Mouse (Mus musculus): ENCODE data around the gene Cc2d2b. TPM values are rescaled to one million over a fixed set of nuclear protein-coding genes. Genes with fewer than 3 reads are reported as not detected.

Gene Cc2d2b
- polyA plus RNA-seq, 1 experiment from 2014 or later, result 0.12 TPM

- Histone ChIP-seq H3K27ac (replicated peaks) (peak overlapping the region; percentile 90), H3K4me3 (ENCODE audit: low read depth, low read length) (peak overlapping the region; percentile 88), H3K9me3 (ENCODE audit: control insufficient read depth, low read length) (no peaks in the 10 kb centered on the region), H3K9ac (ENCODE audit: low read length) (peak overlapping the region; percentile 94), H3K36me3 (ENCODE audit: control insufficient read depth, insufficient read depth, low read length) (no peaks in the 10 kb centered on the region), H3K4me2 (replicated peaks; ENCODE audit: low read depth) (peak overlapping the region; percentile 86), H3K27me3 (ENCODE audit: control insufficient read depth, insufficient read depth, low read length) (no peaks in the 10 kb centered on the region), H3K4me1 (replicated peaks; ENCODE audit: control insufficient read depth, insufficient read depth) (no peaks in the 10 kb centered on the region)
- DNase-seq (ENCODE audit: low spot score) (peak; percentile 73), ATAC-seq (ENCODE audit: low FRiP score, low TSS enrichment) (peak; percentile 72)
- TF ChIP-seq CTCF (IDR thresholded peaks at IDR 0.05; ENCODE audit: low read depth), result no peak
- TF ChIP-seq EP300 (optimal IDR thresholded peaks at IDR 0.05), result no peak
- 1% methylated on average over 71 of the region's 76 CpGs for WGBS
Measured at GRCm38 (mm10) chr19:40831416-40832201, 83.1 kb downstream of the Cc2d2b start.

GRCm38 (mm10) chr19:40832361-40832760, 83.8 kb downstream of the Cc2d2b start:
- 17% methylated on average over 5 of the region's 5 CpGs for WGBS
- TF ChIP-seq EP300 (optimal IDR thresholded peaks at IDR 0.05) (no peak), CTCF (IDR thresholded peaks at IDR 0.05; ENCODE audit: low read depth) (no peak)
- peak overlapping the region; percentile 94 for H3K9ac ChIP-seq (ENCODE audit: low read length)

GRCm38 (mm10) chr19:40834436-40834835, 85.9 kb downstream of the Cc2d2b start:
- no peaks in the 10 kb centered on the region for H3K9me3 ChIP-seq (ENCODE audit: control insufficient read depth, low read length)
- H3K4me3 ChIP-seq (ENCODE audit: low read depth, low read length), result no peak overlapping the region
- no peak overlapping the region for H3K9ac ChIP-seq (ENCODE audit: low read length)
- no peak for ATAC-seq (ENCODE audit: low FRiP score, low TSS enrichment)
- H3K27ac ChIP-seq (replicated peaks), result no peak overlapping the region
- peaks cover 9% of the 10 kb centered on the region for H3K36me3 ChIP-seq (ENCODE audit: control insufficient read depth, insufficient read depth, low read length)
- H3K4me1 ChIP-seq (replicated peaks; ENCODE audit: control insufficient read depth, insufficient read depth), result no peaks in the 10 kb centered on the region
- 86% methylated on average over 6 of the region's 6 CpGs for WGBS
- TF ChIP-seq CTCF (IDR thresholded peaks at IDR 0.05; ENCODE audit: low read depth) (no peak), EP300 (optimal IDR thresholded peaks at IDR 0.05) (no peak)
- no peak overlapping the region for H3K4me2 ChIP-seq (replicated peaks; ENCODE audit: low read depth)
- DNase-seq (ENCODE audit: low spot score), result no peak
- no peaks in the 10 kb centered on the region for H3K27me3 ChIP-seq (ENCODE audit: control insufficient read depth, insufficient read depth, low read length)

More at GRCm38 (mm10) chr19:40832361-40832760, 83.8 kb downstream of the Cc2d2b start:
- DNase-seq (ENCODE audit: low spot score) (no peak), ATAC-seq (ENCODE audit: low FRiP score, low TSS enrichment) (no peak)
- no peaks in the 10 kb centered on the region for H3K4me1 ChIP-seq (replicated peaks; ENCODE audit: control insufficient read depth, insufficient read depth)
- H3K9me3 ChIP-seq (ENCODE audit: control insufficient read depth, low read length), result no peaks in the 10 kb centered on the region
- 0 out of 2 replicates have a peak, but pooled peaks cover 1% of the 10 kb centered on the region for H3K36me3 ChIP-seq (ENCODE audit: control insufficient read depth, insufficient read depth, low read length)
- peak overlapping the region; percentile 86 for H3K4me2 ChIP-seq (replicated peaks; ENCODE audit: low read depth)
- H3K27me3 ChIP-seq (ENCODE audit: control insufficient read depth, insufficient read depth, low read length), result no peaks in the 10 kb centered on the region
- H3K27ac ChIP-seq (replicated peaks), result no peak overlapping the region
- peak overlapping the region; percentile 88 for H3K4me3 ChIP-seq (ENCODE audit: low read depth, low read length)

GRCm38 (mm10) chr19:40838205-40838604, 89.7 kb downstream of the Cc2d2b start:
- H3K4me1 ChIP-seq (replicated peaks; ENCODE audit: control insufficient read depth, insufficient read depth), result no peaks in the 10 kb centered on the region
- no peak for ATAC-seq (ENCODE audit: low FRiP score, low TSS enrichment)
- 94% methylated on average over 7 of the region's 7 CpGs for WGBS
- H3K4me2 ChIP-seq (replicated peaks; ENCODE audit: low read depth), result no peak overlapping the region
- peaks cover 9% of the 10 kb centered on the region for H3K36me3 ChIP-seq (ENCODE audit: control insufficient read depth, insufficient read depth, low read length)
- no peak overlapping the region for H3K27ac ChIP-seq (replicated peaks)
- no peak overlapping the region for H3K4me3 ChIP-seq (ENCODE audit: low read depth, low read length)
- no peak overlapping the region for H3K9ac ChIP-seq (ENCODE audit: low read length)
- no peak for DNase-seq (ENCODE audit: low spot score)
- H3K27me3 ChIP-seq (ENCODE audit: control insufficient read depth, insufficient read depth, low read length), result no peaks in the 10 kb centered on the region
- H3K9me3 ChIP-seq (ENCODE audit: control insufficient read depth, low read length), result no peaks in the 10 kb centered on the region
- no peak for TF ChIP-seq CTCF (IDR thresholded peaks at IDR 0.05; ENCODE audit: low read depth)
- TF ChIP-seq EP300 (optimal IDR thresholded peaks at IDR 0.05), result no peak

GRCm38 (mm10) chr19:40840303-40840702, 91.8 kb downstream of the Cc2d2b start:
- ATAC-seq (ENCODE audit: low FRiP score, low TSS enrichment) (no peak), DNase-seq (ENCODE audit: low spot score) (no peak)
- Histone ChIP-seq H3K9me3 (ENCODE audit: control insufficient read depth, low read length) (no peaks in the 10 kb centered on the region), H3K36me3 (ENCODE audit: control insufficient read depth, insufficient read depth, low read length) (peaks cover 14% of the 10 kb centered on the region), H3K4me1 (replicated peaks; ENCODE audit: control insufficient read depth, insufficient read depth) (no peaks in the 10 kb centered on the region), H3K27me3 (ENCODE audit: control insufficient read depth, insufficient read depth, low read length) (no peaks in the 10 kb centered on the region), H3K4me3 (ENCODE audit: low read depth, low read length) (no peak overlapping the region), H3K4me2 (replicated peaks; ENCODE audit: low read depth) (no peak overlapping the region), H3K27ac (replicated peaks) (no peak overlapping the region), H3K9ac (ENCODE audit: low read length) (no peak overlapping the region)
- 61% methylated on average over 6 of the region's 6 CpGs for WGBS
- TF ChIP-seq CTCF (IDR thresholded peaks at IDR 0.05; ENCODE audit: low read depth) (no peak), EP300 (optimal IDR thresholded peaks at IDR 0.05) (no peak)

GRCm38 (mm10) chr19:40841083-40841482, 92.5 kb downstream of the Cc2d2b start:
- WGBS, result 67% methylated on average over 6 of the region's 6 CpGs
- no peak for ATAC-seq (ENCODE audit: low FRiP score, low TSS enrichment)
- no peak overlapping the region for H3K4me2 ChIP-seq (replicated peaks; ENCODE audit: low read depth)
- TF ChIP-seq CTCF (IDR thresholded peaks at IDR 0.05; ENCODE audit: low read depth), result no peak
- TF ChIP-seq EP300 (optimal IDR thresholded peaks at IDR 0.05), result no peak
- no peak for DNase-seq (ENCODE audit: low spot score)
- H3K27me3 ChIP-seq (ENCODE audit: control insufficient read depth, insufficient read depth, low read length), result no peaks in the 10 kb centered on the region
- no peak overlapping the region for H3K9ac ChIP-seq (ENCODE audit: low read length)
- no peaks in the 10 kb centered on the region for H3K4me1 ChIP-seq (replicated peaks; ENCODE audit: control insufficient read depth, insufficient read depth)
- no peak overlapping the region for H3K4me3 ChIP-seq (ENCODE audit: low read depth, low read length)
- peaks cover 21% of the 10 kb centered on the region for H3K36me3 ChIP-seq (ENCODE audit: control insufficient read depth, insufficient read depth, low read length)
- no peaks in the 10 kb centered on the region for H3K9me3 ChIP-seq (ENCODE audit: control insufficient read depth, low read length)
- no peak overlapping the region for H3K27ac ChIP-seq (replicated peaks)
